Mouse (Mus musculus) urinary bladder, adult 2 months (tissue): ENCODE results near the gene Mrps18b. TPM values are rescaled to one million over a fixed set of nuclear protein-coding genes. Genes with fewer than 3 reads are reported as not detected.

Experiments
- polyA plus RNA-seq: library from polyadenylated mRNA; depleted of rRNA; stranded (reverse); fragments of >200 nt; gene quantifications from 2 replicates; pipeline ENCODE4 v1.2.3, GENCODE M21; 2012; rRNA removed

The Mrps18b gene
- polyA plus RNA-seq, 1 experiment, result 90.8 TPM

Other genes starting within 250 kb of the Mrps18b start
- gene Vars2, start 248.8 kb downstream of the Mrps18b start, polyA plus RNA-seq, result 21.3 and 21.8 TPM in 2 replicates
- gene Gtf2h4, start 242.7 kb downstream of the Mrps18b start, polyA plus RNA-seq, result 19.8 and 22.4 TPM in 2 replicates
- 20.2 and 28.6 TPM in 2 replicates for gene Ddr1, start 211.8 kb downstream of the Mrps18b start, polyA plus RNA-seq
- gene Ier3, start 94.7 kb downstream of the Mrps18b start, polyA plus RNA-seq, result 55.3 and 73.7 TPM in 2 replicates
- gene Flot1, start 93.2 kb downstream of the Mrps18b start, polyA plus RNA-seq, result 156 and 192 TPM in 2 replicates
- 257 TPM in 2 replicates for gene Tubb5, start 78.1 kb downstream of the Mrps18b start, polyA plus RNA-seq
- gene Mdc1, start 74.9 kb downstream of the Mrps18b start, polyA plus RNA-seq, result 10.4 and 14.2 TPM in 2 replicates
- 10.9 and 11.6 TPM in 2 replicates for gene Nrm, start 55.1 kb downstream of the Mrps18b start, polyA plus RNA-seq
- 55.2 and 57.5 TPM in 2 replicates for gene Ppp1r18, start 50.8 kb downstream of the Mrps18b start, polyA plus RNA-seq
- 53.4 and 57.7 TPM in 2 replicates for gene Dhx16, start 36.6 kb downstream of the Mrps18b start, polyA plus RNA-seq
- gene 2310061I04Rik, start 19.0 kb downstream of the Mrps18b start, polyA plus RNA-seq, result 29.6 and 35.9 TPM in 2 replicates
- 45.9 and 58.8 TPM in 2 replicates for gene Atat1, start 6.3 kb downstream of the Mrps18b start, polyA plus RNA-seq
- 25.8 and 26.0 TPM in 2 replicates for gene Ppp1r10, start within 50 bp of the Mrps18b start, polyA plus RNA-seq
- 58.4 and 74.6 TPM in 2 replicates for gene Abcf1, start 53.4 kb upstream of the Mrps18b start, polyA plus RNA-seq
- 28.5 and 39.5 TPM in 2 replicates for gene Gnl1, start 63.5 kb upstream of the Mrps18b start, polyA plus RNA-seq
- 22.2 and 23.7 TPM in 2 replicates for gene Prr3, start 63.8 kb upstream of the Mrps18b start, polyA plus RNA-seq
- gene H2-T24, start 104.2 kb upstream of the Mrps18b start, polyA plus RNA-seq, result 1.5 and 2.0 TPM in 2 replicates
- gene H2-T23, start 116.5 kb upstream of the Mrps18b start, polyA plus RNA-seq, result 189 and 190 TPM in 2 replicates
- gene H2-T22, start 126.4 kb upstream of the Mrps18b start, polyA plus RNA-seq, result 66.8 and 76.7 TPM in 2 replicates
- 0.06 TPM in 1 of 2 replicates, not detected in the other for gene Gm6034, start 126.6 kb upstream of the Mrps18b start, polyA plus RNA-seq
- 0.09 and 0.14 TPM in 2 replicates for gene Gm11127, start 142.0 kb upstream of the Mrps18b start, polyA plus RNA-seq
- gene Gm19684, start 205.3 kb upstream of the Mrps18b start, polyA plus RNA-seq, result 0.12 and 0.13 TPM in 2 replicates
- not detected in 2 replicates for gene Gm7030, start 213.0 kb upstream of the Mrps18b start, polyA plus RNA-seq